Mouse (Mus musculus) intestine, embryonic 14.5 days (tissue): ENCODE measurements around the gene Abcc4. TPM values are rescaled to one million over a fixed set of nuclear protein-coding genes. Genes with fewer than 3 reads are reported as not detected.

Experiments
- ATAC-seq: fragments of 200-750 bp; cut with Nextera tagmentation; replicated peaks from 2 replicates; pipeline ENCODE4 v1.8.0; 2017; ENCODE audit warnings: low read depth, moderate number of reproducible peaks, moderate TSS enrichment, moderate library complexity; ENCODE audit not compliant: low FRiP score, low TSS enrichment
- DNase-seq: peaks from one replicate; pipeline ENCODE4 v3.0.0-alpha.2; 2018; ENCODE audit warnings: low spot score
- H3K27ac ChIP-seq: fragments of 300-500 bp; sonication (generic); 2 replicates; pipeline ENCODE4 v1.5.1; 2014; ENCODE audit warnings: low read depth, mild to moderate bottlenecking, control low read depth
- H3K27me3 ChIP-seq: fragments of 300-500 bp; sonication (generic); replicated peaks from 2 replicates; pipeline ENCODE4 v1.6.1; 2014; ENCODE audit warnings: low read length, control low read depth; ENCODE audit not compliant: control insufficient read depth, insufficient read depth
- H3K36me3 ChIP-seq: fragments of 300-500 bp; sonication (generic); 2 replicates; pipeline ENCODE4 v1.6.1; 2014; ENCODE audit warnings: low read length, control low read depth; ENCODE audit not compliant: control insufficient read depth, insufficient read depth
- H3K4me1 ChIP-seq: fragments of 300-500 bp; sonication (generic); replicated peaks from 2 replicates; pipeline ENCODE4 v1.6.1; 2014; ENCODE audit warnings: low read length, control low read depth, mixed read lengths; ENCODE audit not compliant: control insufficient read depth, insufficient read depth
- H3K4me2 ChIP-seq: fragments of 300-500 bp; sonication (generic); 2 replicates; pipeline ENCODE4 v1.6.1; 2014; ENCODE audit warnings: low read length
- H3K4me3 ChIP-seq: fragments of 300-500 bp; sonication (generic); 2 replicates; pipeline ENCODE4 v1.5.1; 2014; ENCODE audit warnings: low read depth, low read length, control low read depth, mixed read lengths
- H3K9ac ChIP-seq: fragments of 300-500 bp; sonication (generic); 2 replicates; pipeline ENCODE4 v1.6.1; 2014; ENCODE audit warnings: mild to moderate bottlenecking, low read length
- H3K9me3 ChIP-seq: fragments of 300-500 bp; sonication (generic); 2 replicates; pipeline ENCODE4 v1.6.1; 2016; ENCODE audit warnings: low read length, control low read depth; ENCODE audit not compliant: control insufficient read depth
- WGBS: fragments of 180-500 bp; shearing (Covaris S2); extraction: QIAGEN DNeasy Blood & Tissue Kit; methylation state at CpG from one replicate; pipeline ENCODE4 v1.1.7; 2014; 5-methylcytosine and 5-hydroxymethylcytosine counted together
- polyA plus RNA-seq: library from polyadenylated mRNA; unstranded; fragments of >200 nt; fragmentation: Nextera tagmentation; extraction: Ambion mirVana; gene quantifications from 2 replicates; pipeline ENCODE4 v1.2.1, GENCODE M21; 2014

Gene Abcc4
- 3.5 and 4.4 TPM in 2 replicates for polyA plus RNA-seq

DNA sequence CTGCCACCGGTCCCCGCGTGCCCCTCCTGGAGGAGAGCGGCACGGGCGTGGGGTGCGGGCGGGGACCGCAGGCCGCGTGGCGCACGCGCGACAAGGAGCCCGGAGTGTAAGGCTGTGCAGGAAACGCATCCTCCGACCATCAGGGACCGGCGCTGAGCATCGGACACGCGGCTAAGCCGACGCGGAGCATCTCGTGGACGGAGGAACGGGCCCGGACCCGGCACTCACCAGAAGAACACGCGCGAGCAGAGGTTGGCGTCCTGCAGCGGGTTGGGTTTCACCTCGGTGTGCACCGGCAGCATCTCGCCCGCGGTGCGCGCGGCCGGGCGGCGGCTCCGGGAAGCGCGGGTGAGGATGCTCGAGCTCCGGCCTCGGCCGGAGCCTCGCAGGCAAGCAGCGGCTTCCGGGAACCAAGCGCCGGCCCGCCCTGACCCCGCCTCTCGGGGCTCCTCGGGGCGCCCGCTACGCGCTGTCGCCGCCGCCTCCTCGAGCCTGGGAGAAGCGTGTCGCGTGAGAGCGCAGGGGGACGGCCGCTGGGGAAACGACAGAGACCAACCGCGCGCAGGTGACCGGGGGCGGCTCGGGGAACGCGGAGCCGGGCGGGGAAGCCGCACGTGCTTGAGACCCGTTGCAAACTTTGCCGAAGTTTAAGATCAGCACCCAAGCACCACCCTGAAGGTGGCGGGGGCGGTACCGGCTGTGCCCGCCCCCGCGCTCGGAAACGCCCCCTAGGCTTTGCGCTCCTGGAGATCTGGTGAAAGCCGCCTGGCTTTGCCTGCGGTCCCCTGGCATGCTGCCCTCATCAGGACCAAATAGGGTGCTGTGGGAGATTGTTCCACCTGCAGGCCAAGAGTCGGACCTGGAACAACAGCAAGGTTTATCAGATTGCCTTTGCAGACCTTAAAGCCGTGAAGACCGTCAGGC is at the start of gene Abcc4:
Gene Abcc4, minus strand, starts transcription at position 412 of the 924 bp plus-strand sequence.
- under 1% methylated on average over 105 of the region's 106 CpGs for WGBS

DNA sequence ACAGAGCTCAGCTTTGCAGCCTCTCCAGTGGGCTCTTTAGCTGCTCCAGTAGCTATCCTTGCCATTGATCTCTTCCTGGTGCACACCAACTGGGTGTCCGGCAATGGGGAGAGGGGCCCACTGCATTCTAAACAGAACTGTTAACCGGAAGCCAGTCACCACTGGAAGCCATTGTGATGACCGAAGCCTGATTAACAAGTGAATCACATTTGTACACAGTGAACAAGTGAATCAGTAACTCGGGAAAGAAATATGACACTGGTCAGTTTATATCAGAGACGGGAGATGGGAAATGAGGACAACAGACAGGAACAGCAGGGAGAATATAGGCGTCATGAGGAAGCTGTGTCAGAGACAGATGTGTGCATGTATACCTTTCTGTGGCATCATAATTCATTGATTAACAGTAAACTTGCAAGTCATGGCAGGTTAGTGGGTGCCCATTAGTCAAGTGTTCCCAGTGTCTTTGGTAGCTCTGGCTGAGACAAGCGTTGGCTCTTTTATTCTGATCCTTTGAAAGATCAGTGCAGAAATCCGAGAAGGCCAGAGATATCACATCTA is 45.3 kb upstream of the Abcc4 start:
- Histone ChIP-seq H3K27me3 (no peaks in the 10 kb centered on the region), H3K9me3 (no peaks in the 10 kb centered on the region), H3K27ac (no peak overlapping the region), H3K4me1 (no peaks in the 10 kb centered on the region), H3K36me3 (no peaks in the 10 kb centered on the region), H3K4me3 (no peak overlapping the region), H3K9ac (no peak overlapping the region), H3K4me2 (no peak overlapping the region)
- DNase-seq (no peak), ATAC-seq (no peak)
- 74% methylated on average over 8 of the region's 8 CpGs for WGBS

More for the DNA sequence above, at the start of gene Abcc4:
- Histone ChIP-seq H3K36me3 (no peaks in the 10 kb centered on the region), H3K4me1 (0 out of 2 replicates have a peak, but pooled peaks cover 3% of the 10 kb centered on the region), H3K4me2 (peak within 1 kb of the TSS; percentile 80), H3K9ac (peak within 1 kb of the TSS; percentile 29), H3K9me3 (no peaks in the 10 kb centered on the region), H3K27me3 (peaks cover 30% of the 10 kb centered on the region), H3K27ac (no peak within 1 kb of the TSS), H3K4me3 (peak within 1 kb of the TSS; percentile 46)
- ATAC-seq (peak; percentile 81), DNase-seq (peak; percentile 81)

DNA sequence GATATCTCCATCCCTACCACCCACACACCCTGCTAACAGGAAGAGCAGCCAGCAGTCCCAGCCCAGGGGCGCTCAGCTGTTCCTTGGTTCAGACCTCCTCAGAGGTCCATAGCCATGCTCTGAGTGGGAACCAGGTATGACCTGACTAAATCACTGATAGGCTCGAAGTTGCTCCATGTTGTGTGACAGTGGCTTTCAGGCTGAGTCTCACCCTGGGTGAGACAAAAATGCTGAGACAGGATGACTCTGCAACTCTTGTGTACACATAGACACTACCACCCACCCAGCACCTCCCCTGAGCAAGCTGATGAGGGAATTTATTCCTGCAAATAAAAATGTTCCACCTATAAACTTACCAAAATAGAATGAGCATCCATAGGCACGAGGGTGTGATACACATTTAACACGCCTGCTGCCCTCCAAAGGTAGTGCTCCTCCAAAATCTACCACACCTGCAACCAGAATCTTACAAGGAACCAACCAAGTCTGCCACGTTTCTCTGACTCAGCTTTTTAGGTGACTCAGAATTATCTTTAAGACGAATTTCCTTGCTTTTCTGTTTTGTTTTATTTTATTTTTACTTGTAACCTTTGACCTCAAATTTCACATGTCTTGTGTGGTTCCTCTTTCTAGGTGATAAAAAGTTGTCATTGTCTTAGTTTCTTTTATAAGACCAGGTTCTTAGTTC is 44.6 kb upstream of the Abcc4 start:
- Histone ChIP-seq H3K4me1 (no peaks in the 10 kb centered on the region), H3K36me3 (no peaks in the 10 kb centered on the region), H3K4me2 (no peak overlapping the region), H3K27me3 (no peaks in the 10 kb centered on the region), H3K4me3 (no peak overlapping the region), H3K9me3 (no peaks in the 10 kb centered on the region), H3K27ac (no peak overlapping the region), H3K9ac (no peak overlapping the region)
- DNase-seq (no peak), ATAC-seq (no peak)
- WGBS: 85% methylated on average over 6 of the region's 6 CpGs

DNA sequence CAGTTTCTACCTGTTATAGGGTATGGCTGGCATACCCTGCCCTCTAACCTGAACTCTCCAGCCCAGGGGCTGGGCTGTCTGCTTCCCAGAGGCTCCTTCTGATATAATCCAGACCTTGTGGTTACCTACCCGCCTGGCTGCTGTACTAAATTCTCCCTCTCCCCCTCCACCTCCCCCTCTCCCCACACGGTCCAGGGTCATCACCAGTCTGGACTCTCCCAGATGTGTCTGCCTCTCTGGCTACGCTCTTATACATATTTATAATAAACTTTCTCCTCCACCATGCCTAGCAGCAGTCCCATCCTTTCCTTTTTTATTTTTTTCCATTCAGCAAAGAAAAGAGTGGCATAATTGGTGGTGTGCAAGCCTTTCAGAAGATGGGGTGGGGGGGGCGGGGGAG is 43.7 kb upstream of the Abcc4 start:
- H3K4me1 ChIP-seq: no peaks in the 10 kb centered on the region
- DNase-seq: no peak
- ATAC-seq: no peak
- H3K4me2 ChIP-seq: no peak overlapping the region
- no peaks in the 10 kb centered on the region for H3K36me3 ChIP-seq
- H3K4me3 ChIP-seq: no peak overlapping the region
- H3K27ac ChIP-seq: no peak overlapping the region
- WGBS: 35% methylated on average over 4 of the region's 4 CpGs
- no peaks in the 10 kb centered on the region for H3K9me3 ChIP-seq
- no peaks in the 10 kb centered on the region for H3K27me3 ChIP-seq
- no peak overlapping the region for H3K9ac ChIP-seq

DNA sequence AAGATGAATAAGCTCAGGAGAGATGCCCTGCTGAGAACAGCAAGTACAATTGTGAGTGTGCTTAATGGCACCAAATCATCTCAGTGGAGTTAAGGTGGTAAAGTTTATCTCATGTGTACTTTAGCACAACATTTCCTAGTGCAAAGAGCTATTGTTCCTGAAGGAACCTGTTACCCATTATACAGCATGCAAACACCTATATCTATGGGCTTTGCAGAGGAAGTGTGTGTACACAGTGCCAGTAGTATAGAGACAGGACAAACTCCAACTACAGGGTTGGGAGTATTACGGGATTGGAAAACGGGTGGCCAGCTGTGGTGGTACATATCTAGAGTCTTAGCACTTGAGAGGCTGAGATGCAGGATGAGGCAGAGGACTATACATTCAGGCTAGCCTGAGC is 43.0 kb upstream of the Abcc4 start:
- H3K9ac ChIP-seq: no peak overlapping the region
- no peak overlapping the region for H3K4me3 ChIP-seq
- WGBS: 64% methylated on average over 2 of the region's 2 CpGs
- peak; percentile 66; the same call in 1 of the 2 replicates for ATAC-seq
- H3K4me2 ChIP-seq: no peak overlapping the region
- DNase-seq: no peak
- H3K4me1 ChIP-seq: no peaks in the 10 kb centered on the region
- no peaks in the 10 kb centered on the region for H3K36me3 ChIP-seq
- no peaks in the 10 kb centered on the region for H3K9me3 ChIP-seq
- no peaks in the 10 kb centered on the region for H3K27me3 ChIP-seq
- no peak overlapping the region for H3K27ac ChIP-seq

- no peaks in the 10 kb centered on the region for H3K27me3 ChIP-seq
- no peak overlapping the region for H3K4me2 ChIP-seq
- no peak overlapping the region for H3K4me3 ChIP-seq
- no peak overlapping the region for H3K9ac ChIP-seq
- no peaks in the 10 kb centered on the region for H3K4me1 ChIP-seq
- DNase-seq (no peak), ATAC-seq (no peak)
- no peaks in the 10 kb centered on the region for H3K36me3 ChIP-seq
- H3K9me3 ChIP-seq: peaks cover 9% of the 10 kb centered on the region; the same call in 1 of the 2 replicates
- H3K27ac ChIP-seq: no peak overlapping the region
- WGBS: 65% methylated on average over 5 of the region's 5 CpGs
Observed at GRCm38 (mm10) chr14:118742862-118743261, 36.8 kb upstream of the Abcc4 start.

- no peak overlapping the region for H3K4me2 ChIP-seq
- DNase-seq (no peak), ATAC-seq (no peak)
- no peaks in the 10 kb centered on the region for H3K36me3 ChIP-seq
- no peaks in the 10 kb centered on the region for H3K27me3 ChIP-seq
- H3K9ac ChIP-seq: no peak overlapping the region
- H3K4me1 ChIP-seq: no peaks in the 10 kb centered on the region
- no peak overlapping the region for H3K27ac ChIP-seq
- no peak overlapping the region for H3K4me3 ChIP-seq
- H3K9me3 ChIP-seq: peaks cover 9% of the 10 kb centered on the region; the same call in 1 of the 2 replicates
Observed at GRCm38 (mm10) chr14:118741780-118742179, 35.8 kb upstream of the Abcc4 start.

DNA sequence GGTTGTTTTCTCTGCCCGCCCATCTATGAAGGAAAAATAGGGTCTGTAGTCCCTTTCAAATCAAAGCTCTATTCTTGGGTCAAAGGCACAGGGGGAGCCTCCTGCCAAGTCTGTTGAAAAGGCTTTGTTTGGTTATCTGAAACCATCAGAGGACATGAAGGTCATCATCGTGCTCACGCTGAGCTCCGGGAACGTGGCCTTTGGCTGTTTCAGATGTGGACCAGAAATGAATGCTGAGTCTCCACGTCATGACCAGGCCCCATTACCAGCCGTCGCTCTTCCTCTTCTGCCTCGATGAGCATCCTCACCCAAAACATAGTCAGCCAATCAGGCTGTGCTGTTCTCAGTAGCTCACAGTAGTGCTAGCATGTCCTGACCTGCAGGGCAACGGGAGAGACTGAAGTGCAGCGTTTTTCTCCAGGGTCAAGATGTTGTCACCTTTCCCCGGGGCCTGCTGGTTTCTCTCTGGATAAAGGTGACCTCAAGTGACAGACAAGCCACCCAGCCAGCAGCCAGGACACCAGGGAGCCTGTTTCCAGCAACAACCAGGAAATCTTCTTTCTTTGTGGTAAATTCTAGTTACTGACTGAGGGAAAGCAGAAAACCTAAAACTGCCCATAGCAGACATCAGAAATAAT is 31.4 kb upstream of the Abcc4 start:
- no peaks in the 10 kb centered on the region for H3K36me3 ChIP-seq
- H3K4me1 ChIP-seq: no peaks in the 10 kb centered on the region
- no peaks in the 10 kb centered on the region for H3K27me3 ChIP-seq
- no peak overlapping the region for H3K27ac ChIP-seq
- H3K9ac ChIP-seq: no peak overlapping the region
- WGBS: 45% methylated on average over 12 of the region's 12 CpGs
- no peak overlapping the region for H3K4me2 ChIP-seq
- H3K4me3 ChIP-seq: no peak overlapping the region
- DNase-seq (no peak), ATAC-seq (no peak)
- H3K9me3 ChIP-seq: peaks cover 9% of the 10 kb centered on the region; the same call in 1 of the 2 replicates
